Mouse (Mus musculus) embryo, embryonic 11 days (tissue): Measurements from ENCODE around the gene Tacc2.
"Not testable (repeated sequence)": the region's sequence is repeated elsewhere in the genome, so short reads cannot be mapped to it uniquely, and the experiment has no call there.

Experiments used
- DNase-seq: peaks from one replicate; pipeline ENCODE4 v3.0.0-alpha.2; 2015

Gene Tacc2

GRCm38 (mm10) chr7:130656965-130657364 lies 79.7 kb downstream of the Tacc2 start:
- DNase-seq, result no peak

GRCm38 (mm10) chr7:130657751-130658150 lies 80.5 kb downstream of the Tacc2 start:
- no peak for DNase-seq

- no peak for DNase-seq
These were observed 81.9 kb downstream of the Tacc2 start for GRCm38 (mm10) chr7:130659129-130659528.

GRCm38 (mm10) chr7:130662250-130662649 lies 85.0 kb downstream of the Tacc2 start:
- no peak for DNase-seq

GRCm38 (mm10) chr7:130662869-130663268 lies 85.6 kb downstream of the Tacc2 start:
- DNase-seq, result no peak

GRCm38 (mm10) chr7:130664037-130664436 lies 86.8 kb downstream of the Tacc2 start:
- no peak for DNase-seq

- no peak for DNase-seq
These were observed 87.4 kb downstream of the Tacc2 start for GRCm38 (mm10) chr7:130664629-130665028.

- no peak for DNase-seq
These were observed 88.1 kb downstream of the Tacc2 start for GRCm38 (mm10) chr7:130665358-130665757.

GRCm38 (mm10) chr7:130668013-130668412 lies 90.8 kb downstream of the Tacc2 start:
- DNase-seq, result not testable (repeated sequence)

- no peak for DNase-seq
These were observed 91.6 kb downstream of the Tacc2 start for GRCm38 (mm10) chr7:130668729-130669281.

- DNase-seq, result peak; percentile 52
These were observed 92.2 kb downstream of the Tacc2 start for GRCm38 (mm10) chr7:130669370-130669881.

GRCm38 (mm10) chr7:130670358-130670757 lies 93.1 kb downstream of the Tacc2 start:
- DNase-seq, result no peak

- DNase-seq, result no peak
These were observed 94.1 kb downstream of the Tacc2 start for GRCm38 (mm10) chr7:130671301-130671700.

- peak; percentile 76 for DNase-seq
These were observed 96.2 kb downstream of the Tacc2 start for GRCm38 (mm10) chr7:130673169-130674033.

GRCm38 (mm10) chr7:130674526-130674925 lies 97.3 kb downstream of the Tacc2 start:
- DNase-seq, result no peak

GRCm38 (mm10) chr7:130676885-130677540 lies 99.8 kb downstream of the Tacc2 start:
- DNase-seq, result no peak

- DNase-seq, result no peak
These were observed 100.5 kb downstream of the Tacc2 start for GRCm38 (mm10) chr7:130677541-130678274.

GRCm38 (mm10) chr7:130678414-130678813 lies 101.2 kb downstream of the Tacc2 start:
- no peak for DNase-seq

GRCm38 (mm10) chr7:130681798-130682197 lies 104.6 kb downstream of the Tacc2 start:
- no peak for DNase-seq

- no peak for DNase-seq
These were observed 111.4 kb downstream of the Tacc2 start for GRCm38 (mm10) chr7:130688601-130689000.

GRCm38 (mm10) chr7:130690869-130691268 lies 113.6 kb downstream of the Tacc2 start:
- no peak for DNase-seq

GRCm38 (mm10) chr7:130691931-130692330 lies 114.7 kb downstream of the Tacc2 start:
- no peak for DNase-seq

- DNase-seq, result peak; percentile 93
These were observed 115.2 kb downstream of the Tacc2 start for GRCm38 (mm10) chr7:130692392-130692942.
